ENCODE assay signal across 13 mouse cellular contexts in the genomic region with DNA sequence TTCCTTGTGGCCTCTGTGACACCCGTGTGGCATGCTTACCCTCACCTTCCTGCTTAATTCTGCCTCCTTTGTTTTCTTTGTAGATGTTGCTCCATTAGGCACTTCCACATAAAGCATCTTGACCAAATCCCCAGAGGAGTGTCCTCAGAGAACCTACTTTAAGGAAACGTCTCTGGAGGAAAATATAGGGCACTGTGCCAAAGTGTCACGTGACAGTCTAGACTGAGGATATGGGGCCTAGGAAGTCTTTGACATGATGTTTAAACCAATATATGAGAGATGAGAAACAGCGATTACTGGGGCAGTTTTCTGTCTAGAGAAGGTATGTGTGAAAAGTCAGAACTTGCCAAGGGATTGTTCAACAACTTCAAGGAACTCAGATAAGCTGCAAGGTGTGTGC. TPM values are rescaled to one million over a fixed set of nuclear protein-coding genes. Genes with fewer than 3 reads are reported as not detected.
A peak's percentile ranks its signal among the peaks of the same experiment; 100 is the strongest.
DNase-seq lines count a peak whose midpoint lies in the region; ATAC-seq and TF ChIP-seq lines count a peak whose summit lies in the region.
"Had no signal": no experiment of that assay in that cellular context is flagged by ENCODE, and none has a peak within 500 bp of the region (broad histone marks: within the 10 kb centered on the region; RNA-seq: fewer than 3 reads in every experiment).

No protein-coding gene starts in this region.

- no peaks in the 10 kb centered on the region for H3K36me3 ChIP-seq in forebrain, embryonic 14.5 days (ENCODE audit: control insufficient read depth, insufficient read depth, low read length)
- H3K36me3 ChIP-seq in forebrain, embryonic 12.5 days (replicated peaks), result no peaks in the 10 kb centered on the region
- no peaks in the 10 kb centered on the region for H3K36me3 ChIP-seq in lung, embryonic 14.5 days (ENCODE audit: insufficient read depth)
- H3K36me3 ChIP-seq in intestine, embryonic 15.5 days, result no peaks in the 10 kb centered on the region
- H3K36me3 ChIP-seq in stomach, embryonic 15.5 days, result no peaks in the 10 kb centered on the region
- H3K36me3 ChIP-seq in forebrain, embryonic 11.5 days (ENCODE audit: control insufficient read depth, insufficient read depth, low read length), result no peaks in the 10 kb centered on the region

- no peak for ATAC-seq in forebrain, embryonic 14.5 days
- no peak for ATAC-seq in forebrain, embryonic 12.5 days (ENCODE audit: low FRiP score)
- ATAC-seq in lung, embryonic 14.5 days (ENCODE audit: insufficient read depth), result peak; percentile 47; the same call in 1 of the 2 replicates
- peak; percentile 53; the same call in 1 of the 2 replicates for ATAC-seq in intestine, embryonic 15.5 days
- 0 out of 2 replicates have a peak, but pooled peaks have one; percentile 35 for ATAC-seq in stomach, embryonic 15.5 days (ENCODE audit: insufficient read depth, low FRiP score, low read depth)
- no peak for ATAC-seq in forebrain, embryonic 11.5 days (replicated peaks; ENCODE audit: low FRiP score)

- no peaks in the 10 kb centered on the region for H3K9me3 ChIP-seq in forebrain, embryonic 14.5 days (replicated peaks; ENCODE audit: control insufficient read depth, low read length)
- H3K9me3 ChIP-seq in forebrain, embryonic 12.5 days, result no peaks in the 10 kb centered on the region
- H3K9me3 ChIP-seq in lung, embryonic 14.5 days (ENCODE audit: low read depth, low read length), result no peaks in the 10 kb centered on the region
- H3K9me3 ChIP-seq in intestine, embryonic 15.5 days, result no peaks in the 10 kb centered on the region
- H3K9me3 ChIP-seq in stomach, embryonic 15.5 days, result no peaks in the 10 kb centered on the region
- H3K9me3 ChIP-seq in forebrain, embryonic 11.5 days (ENCODE audit: control insufficient read depth, low read length), result no peaks in the 10 kb centered on the region

- TF ChIP-seq CTCF in lung, embryonic 14.5 days (IDR thresholded peaks at IDR 0.05; ENCODE audit: low read depth), result no peak

- H3K4me3 ChIP-seq in forebrain, embryonic 14.5 days (ENCODE audit: low read depth, low read length), result no peak overlapping the region
- H3K4me3 ChIP-seq in forebrain, embryonic 12.5 days (replicated peaks), result no peak overlapping the region
- no peak overlapping the region for H3K4me3 ChIP-seq in lung, embryonic 14.5 days (ENCODE audit: low read depth, low read length)
- H3K4me3 ChIP-seq in intestine, embryonic 15.5 days (replicated peaks), result no peak overlapping the region
- H3K4me3 ChIP-seq in stomach, embryonic 15.5 days (replicated peaks), result no peak overlapping the region
- H3K4me3 ChIP-seq in forebrain, embryonic 11.5 days (ENCODE audit: low read depth, low read length), result no peak overlapping the region
- H3K4me3 ChIP-seq: gastrocnemius, adult 2 months; left cerebral cortex, adult 2 months had no signal

- H3K9ac ChIP-seq in forebrain, embryonic 14.5 days (ENCODE audit: low read length), result no peak overlapping the region
- no peak overlapping the region for H3K9ac ChIP-seq in forebrain, embryonic 12.5 days
- no peak overlapping the region for H3K9ac ChIP-seq in lung, embryonic 14.5 days
- no peak overlapping the region for H3K9ac ChIP-seq in intestine, embryonic 15.5 days
- H3K9ac ChIP-seq in stomach, embryonic 15.5 days, result no peak overlapping the region
- H3K9ac ChIP-seq in forebrain, embryonic 11.5 days (ENCODE audit: low read length), result no peak overlapping the region

- 54% methylated on average over 4 of the region's 4 CpGs for WGBS in forebrain, embryonic 14.5 days
- WGBS in forebrain, embryonic 12.5 days, result 82% methylated on average over 4 of the region's 4 CpGs
- WGBS in lung, embryonic 14.5 days, result 25% methylated on average over 4 of the region's 4 CpGs
- WGBS in intestine, embryonic 15.5 days, result 40% methylated on average over 4 of the region's 4 CpGs
- WGBS in stomach, embryonic 15.5 days, result 33% methylated on average over 4 of the region's 4 CpGs
- WGBS in forebrain, embryonic 11.5 days, result 68% methylated on average over 4 of the region's 4 CpGs

- no peak overlapping the region for H3K27ac ChIP-seq in forebrain, embryonic 14.5 days (ENCODE audit: low read depth, low read length)
- H3K27ac ChIP-seq in forebrain, embryonic 12.5 days, result no peak overlapping the region
- no peak overlapping the region for H3K27ac ChIP-seq in lung, embryonic 14.5 days (ENCODE audit: low read depth)
- H3K27ac ChIP-seq in intestine, embryonic 15.5 days, result no peak overlapping the region
- H3K27ac ChIP-seq in stomach, embryonic 15.5 days, result no peak overlapping the region
- no peak overlapping the region for H3K27ac ChIP-seq in forebrain, embryonic 11.5 days (ENCODE audit: low read depth, low read length)
- H3K27ac ChIP-seq: gastrocnemius, adult 2 months; left cerebral cortex, adult 2 months had no signal

- no peaks in the 10 kb centered on the region for H3K27me3 ChIP-seq in forebrain, embryonic 14.5 days (replicated peaks; ENCODE audit: control insufficient read depth, insufficient read depth, low read length)
- no peaks in the 10 kb centered on the region for H3K27me3 ChIP-seq in forebrain, embryonic 12.5 days
- no peaks in the 10 kb centered on the region for H3K27me3 ChIP-seq in lung, embryonic 14.5 days (ENCODE audit: insufficient read depth, low read length)
- H3K27me3 ChIP-seq in intestine, embryonic 15.5 days (replicated peaks), result no peaks in the 10 kb centered on the region
- no peaks in the 10 kb centered on the region for H3K27me3 ChIP-seq in stomach, embryonic 15.5 days (replicated peaks)
- no peaks in the 10 kb centered on the region for H3K27me3 ChIP-seq in forebrain, embryonic 11.5 days (ENCODE audit: control insufficient read depth, insufficient read depth, low read length)

- peak; percentile 11 for DNase-seq in forebrain, embryonic 14.5 days (ENCODE audit: low spot score)
- DNase-seq in lung, embryonic 14.5 days, result peak; percentile 83
- DNase-seq in lung, adult 18-20 months, result no peak
- DNase-seq in liver, result no peak
- DNase-seq in forebrain, embryonic 11.5 days (ENCODE audit: low spot score), result no peak
- DNase-seq: adrenal gland, adult 2 months; gastrocnemius, adult 2 months; right cerebral cortex, postnatal 4 days had no signal

- H3K4me1 ChIP-seq in forebrain, embryonic 14.5 days (ENCODE audit: control insufficient read depth, insufficient read depth, low read length), result no peaks in the 10 kb centered on the region
- peaks cover 6% of the 10 kb centered on the region; the same call in 1 of the 2 replicates for H3K4me1 ChIP-seq in forebrain, embryonic 12.5 days
- H3K4me1 ChIP-seq in lung, embryonic 14.5 days (ENCODE audit: insufficient read depth), result no peaks in the 10 kb centered on the region
- 0 out of 2 replicates have a peak, but pooled peaks cover 3% of the 10 kb centered on the region for H3K4me1 ChIP-seq in intestine, embryonic 15.5 days (replicated peaks)
- H3K4me1 ChIP-seq in stomach, embryonic 15.5 days, result no peaks in the 10 kb centered on the region
- no peaks in the 10 kb centered on the region; the same call in 1 of the 2 replicates for H3K4me1 ChIP-seq in forebrain, embryonic 11.5 days (replicated peaks; ENCODE audit: control insufficient read depth, insufficient read depth, low read length)

- H3K4me2 ChIP-seq in forebrain, embryonic 14.5 days (ENCODE audit: low read length), result no peak overlapping the region
- H3K4me2 ChIP-seq in forebrain, embryonic 12.5 days, result no peak overlapping the region
- no peak overlapping the region for H3K4me2 ChIP-seq in lung, embryonic 14.5 days
- H3K4me2 ChIP-seq in intestine, embryonic 15.5 days (replicated peaks), result no peak overlapping the region
- H3K4me2 ChIP-seq in stomach, embryonic 15.5 days, result no peak overlapping the region
- no peak overlapping the region for H3K4me2 ChIP-seq in forebrain, embryonic 11.5 days (ENCODE audit: low read depth, low read length, severe bottlenecking)

RNA-seq across cellular contexts. Expression of gene 4930579F01Rik, which starts 8.3 kb away (rescaled TPM):
- not detected in 2 replicates for polyA plus RNA-seq in forebrain, embryonic 14.5 days (2014; fragmentation: Nextera tagmentation; extraction: Ambion mirVana)
- not detected in 2 replicates for polyA plus RNA-seq in forebrain, embryonic 12.5 days (2016; fragmentation: Nextera tagmentation; extraction: Ambion mirVana)
- 0.37 TPM in 1 of 2 replicates, not detected in the other for polyA plus RNA-seq in lung, embryonic 14.5 days (2014; fragmentation: Nextera tagmentation; extraction: Ambion mirVana)
- 0.20 TPM in 1 of 2 replicates, not detected in the other for polyA plus RNA-seq in intestine, embryonic 15.5 days (2015; fragmentation: Nextera tagmentation; extraction: Ambion mirVana)
- 0.21 and 0.26 TPM in 2 replicates for polyA plus RNA-seq in stomach, embryonic 15.5 days (2015; fragmentation: Nextera tagmentation; extraction: Ambion mirVana)
- 0.16 TPM in 1 of 2 replicates, not detected in the other for polyA plus RNA-seq in forebrain, embryonic 11.5 days (2014; fragmentation: Nextera tagmentation; extraction: Ambion mirVana)
- polyA plus RNA-seq: adrenal gland, adult 2 months; heart, postnatal 0 days had no signal

RNA-seq across cellular contexts. Expression of gene Adh7, which starts 32.3 kb away (rescaled TPM):
- polyA plus RNA-seq in forebrain, embryonic 14.5 days (2014; fragmentation: Nextera tagmentation; extraction: Ambion mirVana), result 0.14 and 0.96 TPM in 2 replicates
- 0.17 TPM in 1 of 2 replicates, not detected in the other for polyA plus RNA-seq in forebrain, embryonic 12.5 days (2016; fragmentation: Nextera tagmentation; extraction: Ambion mirVana)
- polyA plus RNA-seq in lung, embryonic 14.5 days (2014; fragmentation: Nextera tagmentation; extraction: Ambion mirVana), result 0.30 and 0.55 TPM in 2 replicates
- polyA plus RNA-seq in intestine, embryonic 15.5 days (2015; fragmentation: Nextera tagmentation; extraction: Ambion mirVana), result 0.21 and 0.30 TPM in 2 replicates
- 0.53 and 0.76 TPM in 2 replicates for polyA plus RNA-seq in stomach, embryonic 15.5 days (2015; fragmentation: Nextera tagmentation; extraction: Ambion mirVana)
- polyA plus RNA-seq in forebrain, embryonic 11.5 days (2014; fragmentation: Nextera tagmentation; extraction: Ambion mirVana), result 0.16 TPM in 1 of 2 replicates, not detected in the other
- polyA plus RNA-seq: heart, postnatal 0 days had no signal

RNA-seq across cellular contexts. Expression of gene Mttp, which starts 40.5 kb away (rescaled TPM):
- polyA plus RNA-seq in forebrain, embryonic 14.5 days (2014; fragmentation: Nextera tagmentation; extraction: Ambion mirVana), result 7.5 and 8.6 TPM in 2 replicates
- 13.4 and 14.1 TPM in 2 replicates for polyA plus RNA-seq in forebrain, embryonic 12.5 days (2016; fragmentation: Nextera tagmentation; extraction: Ambion mirVana)
- 6.8 and 6.9 TPM in 2 replicates for polyA plus RNA-seq in lung, embryonic 14.5 days (2014; fragmentation: Nextera tagmentation; extraction: Ambion mirVana)
- 228 and 249 TPM in 2 replicates for polyA plus RNA-seq in intestine, embryonic 15.5 days (2015; fragmentation: Nextera tagmentation; extraction: Ambion mirVana)
- 41.6 and 64.3 TPM in 2 replicates for polyA plus RNA-seq in stomach, embryonic 15.5 days (2015; fragmentation: Nextera tagmentation; extraction: Ambion mirVana)
- 11.4 and 12.5 TPM in 2 replicates for polyA plus RNA-seq in forebrain, embryonic 11.5 days (2014; fragmentation: Nextera tagmentation; extraction: Ambion mirVana)

RNA-seq across cellular contexts. Expression of gene Trmt10a, which starts 42.0 kb away (rescaled TPM):
- polyA plus RNA-seq in forebrain, embryonic 14.5 days (2014; fragmentation: Nextera tagmentation; extraction: Ambion mirVana), result 6.0 and 9.5 TPM in 2 replicates
- 13.7 and 14.5 TPM in 2 replicates for polyA plus RNA-seq in forebrain, embryonic 12.5 days (2016; fragmentation: Nextera tagmentation; extraction: Ambion mirVana)
- 13.8 and 14.2 TPM in 2 replicates for polyA plus RNA-seq in lung, embryonic 14.5 days (2014; fragmentation: Nextera tagmentation; extraction: Ambion mirVana)
- 8.8 and 12.9 TPM in 2 replicates for polyA plus RNA-seq in intestine, embryonic 15.5 days (2015; fragmentation: Nextera tagmentation; extraction: Ambion mirVana)
- 9.7 and 10.9 TPM in 2 replicates for polyA plus RNA-seq in stomach, embryonic 15.5 days (2015; fragmentation: Nextera tagmentation; extraction: Ambion mirVana)
- 15.1 and 16.2 TPM in 2 replicates for polyA plus RNA-seq in forebrain, embryonic 11.5 days (2014; fragmentation: Nextera tagmentation; extraction: Ambion mirVana)

Comparison
In these comparisons a context has a peak if more than half of its experiments do, and no peak if none do; other contexts are left out.
1. DNase-seq: peak in forebrain, embryonic 14.5 days (single experiment) and lung, embryonic 14.5 days (single experiment); none in lung, adult 18-20 months (0 of 2), liver (single experiment) and forebrain, embryonic 11.5 days (single experiment).
2. ATAC-seq: peak in lung, embryonic 14.5 days (single experiment), intestine, embryonic 15.5 days (single experiment) and stomach, embryonic 15.5 days (single experiment); none in forebrain, embryonic 14.5 days (single experiment), forebrain, embryonic 12.5 days (single experiment) and forebrain, embryonic 11.5 days (single experiment).